Mouse (Mus musculus) mature B cell (primary cell): ENCODE measurements around the gene Atp6v0a1.

Experiments used
- in situ Hi-C: fragments of 300-500 bp; cut with MboI; formaldehyde crosslinking; loops from 2 replicates; pipeline ENCODE4 v1.14.3; 2019

Gene Atp6v0a1

GRCm38 (mm10) chr11:101060126-101060525 is 50.9 kb downstream of the Atp6v0a1 start:
- in situ Hi-C loops: no loop called here

- in situ Hi-C loops: no loop called here
Measured at GRCm38 (mm10) chr11:101061049-101061448, 51.8 kb downstream of the Atp6v0a1 start.

GRCm38 (mm10) chr11:101062165-101062884 is 53.1 kb downstream of the Atp6v0a1 start:
- in situ Hi-C loops: no loop called here

GRCm38 (mm10) chr11:101062971-101063675 is 53.9 kb downstream of the Atp6v0a1 start:
- in situ Hi-C loops: no loop called here

- in situ Hi-C loops: no loop called here
Measured at GRCm38 (mm10) chr11:101063676-101064327, 54.5 kb downstream of the Atp6v0a1 start.

GRCm38 (mm10) chr11:101064462-101064861 is 55.2 kb downstream of the Atp6v0a1 start:
- in situ Hi-C loops: no loop called here

GRCm38 (mm10) chr11:101065002-101065401 is 55.8 kb downstream of the Atp6v0a1 start:
- in situ Hi-C loops: loop anchor here (5.0 kb wide), 1 partner anchor 83 kb away; no protein-coding TSS in a partner anchor

GRCm38 (mm10) chr11:101066549-101067412 is 57.5 kb downstream of the Atp6v0a1 start:
- in situ Hi-C loops: loop anchor here (5.0 kb wide), 1 partner anchor 84 kb away; no protein-coding TSS in a partner anchor

- in situ Hi-C loops: loop anchor here (5.0 kb wide), 1 partner anchor 87 kb away; no protein-coding TSS in a partner anchor
Measured at GRCm38 (mm10) chr11:101069391-101070188, 60.3 kb downstream of the Atp6v0a1 start, which contains the start of gene Naglu. Naglu (plus strand) TSS chr11:101070012.

GRCm38 (mm10) chr11:101070189-101070527 is 60.9 kb downstream of the Atp6v0a1 start:
- in situ Hi-C loops: no loop called here

- in situ Hi-C loops: no loop called here
Measured at GRCm38 (mm10) chr11:101070987-101071386, 61.7 kb downstream of the Atp6v0a1 start.

GRCm38 (mm10) chr11:101071810-101072428 is 62.7 kb downstream of the Atp6v0a1 start:
- in situ Hi-C loops: no loop called here

GRCm38 (mm10) chr11:101078121-101078520 is 68.9 kb downstream of the Atp6v0a1 start, which contains the start of gene Hsd17b1:
Hsd17b1 (plus strand) TSS chr11:101078411.
- in situ Hi-C loops: no loop called here

- in situ Hi-C loops: no loop called here
Measured at GRCm38 (mm10) chr11:101079746-101080145, 70.5 kb downstream of the Atp6v0a1 start.

GRCm38 (mm10) chr11:101080421-101080820 is 71.2 kb downstream of the Atp6v0a1 start:
- in situ Hi-C loops: no loop called here

- in situ Hi-C loops: no loop called here
Measured at GRCm38 (mm10) chr11:101081659-101082058, 72.4 kb downstream of the Atp6v0a1 start.

- in situ Hi-C loops: no loop called here
Measured at GRCm38 (mm10) chr11:101082208-101083082, 73.2 kb downstream of the Atp6v0a1 start, which contains the start of gene Coasy. Coasy (plus strand) TSS chr11:101082565.

GRCm38 (mm10) chr11:101083083-101083697 is 73.9 kb downstream of the Atp6v0a1 start:
- in situ Hi-C loops: no loop called here

GRCm38 (mm10) chr11:101084246-101084645 is 75.0 kb downstream of the Atp6v0a1 start:
- in situ Hi-C loops: no loop called here
